Mouse (Mus musculus) embryonic facial prominence, embryonic 11.5 days (tissue): ENCODE data around the gene Igsf8. TPM values are rescaled to one million over a fixed set of nuclear protein-coding genes. Genes with fewer than 3 reads are reported as not detected.

Experiments used
- ATAC-seq: fragments of 200-750 bp; cut with Nextera tagmentation; replicated peaks from 2 replicates; pipeline ENCODE4 v1.8.0; 2017; ENCODE audit warnings: low read depth; ENCODE audit not compliant: insufficient number of reproducible peaks, low FRiP score, low TSS enrichment
- DNase-seq: peaks from one replicate; pipeline ENCODE4 v3.0.0-alpha.2; 2015; ENCODE audit warnings: low spot score
- H3K27ac ChIP-seq: fragments of 300-500 bp; sonication (generic); replicated peaks from 2 replicates; pipeline ENCODE4 v1.5.1; 2014; ENCODE audit warnings: mild to moderate bottlenecking, low read depth, low read length, control low read depth
- H3K27me3 ChIP-seq: fragments of 300-500 bp; sonication (generic); 2 replicates; pipeline ENCODE4 v1.6.1; 2014; ENCODE audit warnings: mild to moderate bottlenecking, low read length, moderate library complexity, mixed read lengths; ENCODE audit not compliant: control insufficient read depth, insufficient read depth
- H3K36me3 ChIP-seq: fragments of 300-500 bp; sonication (generic); replicated peaks from 2 replicates; pipeline ENCODE4 v1.6.1; 2014; ENCODE audit warnings: low read depth, mild to moderate bottlenecking, low read length, moderate library complexity, mixed read lengths; ENCODE audit not compliant: control insufficient read depth, insufficient read depth
- H3K4me1 ChIP-seq: fragments of 300-500 bp; sonication (generic); 2 replicates; pipeline ENCODE4 v1.6.1; 2014; ENCODE audit warnings: low read length, mixed read lengths; ENCODE audit not compliant: control insufficient read depth, insufficient read depth
- H3K4me2 ChIP-seq: fragments of 300-500 bp; sonication (generic); 2 replicates; pipeline ENCODE4 v1.6.1; 2014; ENCODE audit warnings: low read depth, mild to moderate bottlenecking, control low read depth, low read length, moderate library complexity
- H3K4me3 ChIP-seq: fragments of 300-500 bp; sonication (generic); 2 replicates; pipeline ENCODE4 v1.5.1; 2014; ENCODE audit warnings: low read depth, low read length, control low read depth
- H3K9ac ChIP-seq: fragments of 300-500 bp; sonication (generic); replicated peaks from 2 replicates; pipeline ENCODE4 v1.6.1; 2014; ENCODE audit warnings: mild to moderate bottlenecking, control low read depth, low read length
- H3K9me3 ChIP-seq: fragments of 300-500 bp; sonication (generic); replicated peaks from 2 replicates; pipeline ENCODE4 v1.6.1; 2016; ENCODE audit warnings: mild to moderate bottlenecking, low read length, inconsistent platforms, mixed read lengths; ENCODE audit not compliant: control insufficient read depth
- WGBS: fragments of 180-500 bp; shearing (Covaris S2); extraction: QIAGEN DNeasy Blood & Tissue Kit; methylation state at CpG from one replicate; pipeline ENCODE4 v1.1.7; 2014; 5-methylcytosine and 5-hydroxymethylcytosine counted together
- polyA plus RNA-seq: library from polyadenylated mRNA; unstranded; fragments of >200 nt; fragmentation: Nextera tagmentation; extraction: Ambion mirVana; gene quantifications from 2 replicates; pipeline ENCODE4 v1.2.1, GENCODE M21; 2014

Gene Igsf8
- polyA plus RNA-seq, 1 experiment from 2014 or later: 30.1 TPM

- Histone ChIP-seq H3K36me3 (no peaks in the 10 kb centered on the region), H3K9ac (no peak overlapping the region), H3K4me2 (no peak overlapping the region), H3K9me3 (no peaks in the 10 kb centered on the region), H3K27me3 (no peaks in the 10 kb centered on the region), H3K4me1 (0 out of 2 replicates have a peak, but pooled peaks cover 2% of the 10 kb centered on the region), H3K27ac (no peak overlapping the region), H3K4me3 (no peak overlapping the region)
- 80% methylated on average over 4 of the region's 4 CpGs for WGBS
- ATAC-seq: no peak
- no peak for DNase-seq
Observed at GRCm38 (mm10) chr1:172306196-172306595, 44.8 kb downstream of the Igsf8 start.

GRCm38 (mm10) chr1:172306885-172307284 is 45.4 kb downstream of the Igsf8 start:
- ATAC-seq: no peak
- no peak overlapping the region for H3K4me2 ChIP-seq
- no peak overlapping the region for H3K9ac ChIP-seq
- 76% methylated on average over 6 of the region's 6 CpGs for WGBS
- H3K4me3 ChIP-seq: no peak overlapping the region
- H3K9me3 ChIP-seq: no peaks in the 10 kb centered on the region
- 0 out of 2 replicates have a peak, but pooled peaks cover 2% of the 10 kb centered on the region for H3K4me1 ChIP-seq
- no peaks in the 10 kb centered on the region for H3K27me3 ChIP-seq
- no peaks in the 10 kb centered on the region for H3K36me3 ChIP-seq
- no peak overlapping the region for H3K27ac ChIP-seq
- DNase-seq: no peak

GRCm38 (mm10) chr1:172307936-172308335 is 46.5 kb downstream of the Igsf8 start:
- ATAC-seq: no peak
- Histone ChIP-seq H3K9me3 (no peaks in the 10 kb centered on the region), H3K9ac (peak overlapping the region; percentile 9)

GRCm38 (mm10) chr1:172308409-172308808 is 47.0 kb downstream of the Igsf8 start:
- Histone ChIP-seq H3K4me2 (no peak overlapping the region), H3K36me3 (no peaks in the 10 kb centered on the region), H3K27me3 (no peaks in the 10 kb centered on the region), H3K9ac (peak overlapping the region; percentile 9), H3K27ac (no peak overlapping the region), H3K4me1 (0 out of 2 replicates have a peak, but pooled peaks cover 5% of the 10 kb centered on the region), H3K4me3 (no peak overlapping the region), H3K9me3 (no peaks in the 10 kb centered on the region)
- 92% methylated on average over 1 of the region's 1 CpGs for WGBS
- DNase-seq (no peak), ATAC-seq (no peak)

More at GRCm38 (mm10) chr1:172307936-172308335, 46.5 kb downstream of the Igsf8 start:
- no peak for DNase-seq
- 0 out of 2 replicates have a peak, but pooled peaks cover 2% of the 10 kb centered on the region for H3K4me1 ChIP-seq
- no peak overlapping the region for H3K27ac ChIP-seq
- H3K36me3 ChIP-seq: no peaks in the 10 kb centered on the region
- no peaks in the 10 kb centered on the region for H3K27me3 ChIP-seq
- 57% methylated on average over 10 of the region's 10 CpGs for WGBS
- H3K4me2 ChIP-seq: no peak overlapping the region
- H3K4me3 ChIP-seq: no peak overlapping the region

- Histone ChIP-seq H3K9me3 (no peaks in the 10 kb centered on the region), H3K9ac (peak overlapping the region; percentile 50), H3K4me1 (0 out of 2 replicates have a peak, but pooled peaks cover 5% of the 10 kb centered on the region), H3K4me2 (peak overlapping the region; percentile 59), H3K4me3 (peak overlapping the region; percentile 16), H3K27ac (0 out of 2 replicates have a peak overlapping the region, but pooled peaks have one; percentile 43), H3K36me3 (no peaks in the 10 kb centered on the region), H3K27me3 (no peaks in the 10 kb centered on the region)
- peak; percentile 66 for ATAC-seq
- DNase-seq: peak; percentile 100
- WGBS: 4% methylated on average over 14 of the region's 14 CpGs
Observed at GRCm38 (mm10) chr1:172309699-172310398, 48.4 kb downstream of the Igsf8 start.

GRCm38 (mm10) chr1:172311248-172311906 is 49.9 kb downstream of the Igsf8 start:
- H3K9me3 ChIP-seq: no peaks in the 10 kb centered on the region
- ATAC-seq (no peak), DNase-seq (peak; percentile 40)
- H3K9ac ChIP-seq: peak overlapping the region; percentile 74
- H3K4me1 ChIP-seq: 0 out of 2 replicates have a peak, but pooled peaks cover 5% of the 10 kb centered on the region
- 5% methylated on average over 22 of the region's 23 CpGs for WGBS
- no peaks in the 10 kb centered on the region for H3K36me3 ChIP-seq
- no peak overlapping the region for H3K27ac ChIP-seq
- peak overlapping the region; percentile 87 for H3K4me2 ChIP-seq
- peak overlapping the region; percentile 76 for H3K4me3 ChIP-seq
- no peaks in the 10 kb centered on the region for H3K27me3 ChIP-seq

- H3K4me2 ChIP-seq: peak overlapping the region; percentile 87
- 2% methylated on average over 30 of the region's 55 CpGs for WGBS
- ATAC-seq (peak; percentile 68), DNase-seq (peak; percentile 89)
- H3K36me3 ChIP-seq: no peaks in the 10 kb centered on the region
- peak overlapping the region; percentile 74 for H3K9ac ChIP-seq
- H3K4me3 ChIP-seq: peak overlapping the region; percentile 76
- H3K27me3 ChIP-seq: no peaks in the 10 kb centered on the region
- H3K27ac ChIP-seq: 0 out of 2 replicates have a peak overlapping the region, but pooled peaks have one; percentile 35
- no peaks in the 10 kb centered on the region for H3K9me3 ChIP-seq
- H3K4me1 ChIP-seq: 0 out of 2 replicates have a peak, but pooled peaks cover 5% of the 10 kb centered on the region
Observed at GRCm38 (mm10) chr1:172311921-172312767, 50.7 kb downstream of the Igsf8 start.
